Mouse (Mus musculus) adrenal gland, postnatal 4 days (tissue): ENCODE measurements around the gene Cmah. TPM values are rescaled to one million over a fixed set of nuclear protein-coding genes. Genes with fewer than 3 reads are reported as not detected.

Source experiments
- DNase-seq, 2 experiments: peaks; one replicate each; pipeline ENCODE4 v3.0.0; 2021 to 2022; ENCODE audit warnings: low spot score in 2 of 2, mixed read lengths in 2 of 2
- long read RNA-seq, 2 experiments: library from polyadenylated mRNA; stranded (forward); transcript quantifications; one replicate each; pipeline ENCODE4 v2.0.0; 2021
- total RNA-seq, 2 experiments: library from RNA; stranded (reverse); gene quantifications; 2 replicates each; pipeline ENCODE4 v1.2.3; 2021

Cmah gene
- total RNA-seq = 1 to 10 TPM; 2.2 to 3.3 TPM
- long read RNA-seq, experiment 1 = 0 reads
- long read RNA-seq, experiment 2 = 0 reads

GRCm38 (mm10) chr13:24327201-24327600 lies at the start of gene Cmah:
TSS of gene Cmah (plus strand) at chr13:24327404.
- DNase-seq = no peak

GRCm38 (mm10) chr13:24279407-24279761 lies 47.8 kb upstream of the Cmah start:
- no peak for DNase-seq

- DNase-seq = no peak
Measured at GRCm38 (mm10) chr13:24279762-24280438, 47.3 kb upstream of the Cmah start.

- DNase-seq = peak; percentile 49 to 70
Measured at GRCm38 (mm10) chr13:24280439-24281431, 46.5 kb upstream of the Cmah start, which contains the start of gene Carmil1. TSS of gene Carmil1 (minus strand) at chr13:24280795.

GRCm38 (mm10) chr13:24287381-24287780 lies 39.8 kb upstream of the Cmah start:
- no peak for DNase-seq

GRCm38 (mm10) chr13:24297252-24297651 lies 30.0 kb upstream of the Cmah start:
- no peak for DNase-seq

- DNase-seq = no peak
Measured at GRCm38 (mm10) chr13:24305486-24305885, 21.7 kb upstream of the Cmah start.

- DNase-seq = no peak
Measured at GRCm38 (mm10) chr13:24306248-24306647, 21.0 kb upstream of the Cmah start.

- DNase-seq = no peak
Measured at GRCm38 (mm10) chr13:24311011-24311940, 15.9 kb upstream of the Cmah start.

GRCm38 (mm10) chr13:24316563-24316962 lies 10.6 kb upstream of the Cmah start:
- no peak for DNase-seq

- no peak for DNase-seq
Measured at GRCm38 (mm10) chr13:24318618-24319017, 8.6 kb upstream of the Cmah start.

- no peak for DNase-seq
Measured at GRCm38 (mm10) chr13:24321313-24321712, 5.9 kb upstream of the Cmah start.

- DNase-seq = no peak
Measured at GRCm38 (mm10) chr13:24328036-24328817, 1.0 kb downstream of the Cmah start.

GRCm38 (mm10) chr13:24330128-24330527 lies 2.9 kb downstream of the Cmah start:
- no peak for DNase-seq

GRCm38 (mm10) chr13:24330836-24331523 lies 3.8 kb downstream of the Cmah start:
- DNase-seq = no peak

GRCm38 (mm10) chr13:24332537-24332936 lies 5.3 kb downstream of the Cmah start:
- DNase-seq = no peak

GRCm38 (mm10) chr13:24336818-24337217 lies 9.6 kb downstream of the Cmah start:
- DNase-seq = no peak

- DNase-seq = no peak
Measured at GRCm38 (mm10) chr13:24337874-24338273, 10.7 kb downstream of the Cmah start.

- no peak for DNase-seq
Measured at GRCm38 (mm10) chr13:24338343-24338861, 11.2 kb downstream of the Cmah start.
